Mouse (Mus musculus): ENCODE results near the gene Vmn2r99.

Vmn2r99 gene
- long read RNA-seq, experiment 1: 0 reads
- long read RNA-seq, experiment 2: 0 reads

DNA sequence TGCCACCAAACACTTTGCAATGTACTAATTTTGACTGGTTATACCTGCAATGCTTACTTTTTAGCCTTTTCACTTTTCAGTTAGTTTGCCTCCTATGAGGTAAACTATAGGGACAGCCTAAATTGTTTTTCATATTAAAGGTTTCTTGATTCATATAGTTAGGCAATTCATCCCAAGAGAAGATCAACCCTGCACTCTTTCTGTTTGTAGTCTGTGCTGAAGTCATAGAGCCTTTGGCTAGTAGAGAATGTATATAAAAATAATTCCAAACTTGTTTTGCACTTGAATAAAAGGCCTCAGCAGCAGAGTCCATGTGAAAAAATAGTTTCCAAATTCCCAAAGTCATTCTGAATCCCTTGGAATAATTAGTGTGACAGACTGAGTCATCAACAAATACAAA is at the start of gene Vmn2r99:
Vmn2r99 (plus strand) TSS at position 301 of the 400 bp plus-strand sequence.
- intact Hi-C loops (cut with DNase I): no loop called here

DNA sequence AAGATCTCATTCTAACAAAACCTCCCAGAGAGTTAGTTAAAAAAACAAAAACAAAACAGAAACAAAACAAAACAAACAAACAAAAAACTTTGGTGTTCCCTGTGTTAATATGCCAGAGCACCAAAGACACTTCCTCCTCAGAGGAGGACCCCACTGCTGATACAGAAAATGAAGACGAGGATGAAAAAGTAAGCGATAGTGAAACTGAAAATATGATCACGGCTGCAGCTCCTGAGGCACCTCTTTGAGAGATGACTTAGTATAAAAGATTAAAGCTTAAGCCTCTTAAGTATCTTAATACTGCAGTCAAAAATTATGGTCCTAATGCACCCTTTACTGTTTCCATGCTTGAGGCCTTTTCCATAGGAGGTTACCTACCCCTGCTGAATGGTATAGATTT is 75.9 kb downstream of the Vmn2r99 start:
- intact Hi-C loops (cut with DNase I): no loop called here

GRCm38 (mm10) chr17:19444932-19445331 is 83.2 kb downstream of the Vmn2r99 start:
- intact Hi-C loops (cut with DNase I): no loop called here

Measured in adrenal gland (tissue).